Mouse (Mus musculus) midbrain, embryonic 16.5 days (tissue): ENCODE results near the gene Serinc3. TPM values are rescaled to one million over a fixed set of nuclear protein-coding genes. Genes with fewer than 3 reads are reported as not detected.
"Not testable (repeated sequence)": the region's sequence is repeated elsewhere in the genome, so short reads cannot be mapped to it uniquely, and the experiment has no call there.

Source experiments
- ATAC-seq: fragments of 200-750 bp; cut with Nextera tagmentation; 2 replicates; pipeline ENCODE4 v1.8.0; 2017; ENCODE audit warnings: moderate TSS enrichment
- H3K27ac ChIP-seq: fragments of 300-500 bp; sonication (generic); 2 replicates; pipeline ENCODE4 v1.5.1; 2014; ENCODE audit warnings: mild to moderate bottlenecking, low read length, mixed read lengths
- H3K27me3 ChIP-seq: fragments of 300-500 bp; sonication (generic); 2 replicates; pipeline ENCODE4 v1.6.1; 2014; ENCODE audit warnings: low read depth, low read length, mixed read lengths; ENCODE audit not compliant: control insufficient read depth, insufficient read depth
- H3K36me3 ChIP-seq: fragments of 300-500 bp; sonication (generic); 2 replicates; pipeline ENCODE4 v1.6.1; 2014; ENCODE audit warnings: mild to moderate bottlenecking, low read length, moderate library complexity, mixed read lengths; ENCODE audit not compliant: control insufficient read depth, insufficient read depth
- H3K4me1 ChIP-seq: fragments of 300-500 bp; sonication (generic); 2 replicates; pipeline ENCODE4 v1.6.1; 2014; ENCODE audit warnings: mild to moderate bottlenecking, low read length, mixed read lengths; ENCODE audit not compliant: control insufficient read depth, insufficient read depth
- H3K4me2 ChIP-seq: fragments of 300-500 bp; sonication (generic); 2 replicates; pipeline ENCODE4 v1.6.1; 2014; ENCODE audit warnings: mild to moderate bottlenecking, low read length, mixed read lengths
- H3K4me3 ChIP-seq: fragments of 300-500 bp; sonication (generic); 2 replicates; pipeline ENCODE4 v1.5.1; 2014; ENCODE audit warnings: low read depth, mild to moderate bottlenecking, low read length, moderate library complexity, mixed read lengths
- H3K9ac ChIP-seq: fragments of 300-500 bp; sonication (generic); 2 replicates; pipeline ENCODE4 v1.6.1; 2014; ENCODE audit warnings: low read depth, low read length, mixed read lengths
- H3K9me3 ChIP-seq: fragments of 300-500 bp; sonication (generic); replicated peaks from 2 replicates; pipeline ENCODE4 v1.6.1; 2014; ENCODE audit warnings: mild to moderate bottlenecking, low read length, mixed read lengths; ENCODE audit not compliant: control insufficient read depth, poor library complexity, severe bottlenecking
- WGBS: fragments of 180-500 bp; shearing (Covaris S2); extraction: QIAGEN DNeasy Blood & Tissue Kit; methylation state at CpG from one replicate; pipeline ENCODE4 v1.1.7; 2014; 5-methylcytosine and 5-hydroxymethylcytosine counted together
- polyA plus RNA-seq: library from polyadenylated mRNA; unstranded; fragments of >200 nt; fragmentation: Nextera tagmentation; extraction: Ambion mirVana; gene quantifications from 2 replicates; pipeline ENCODE4 v1.2.1, GENCODE M21; 2015

Serinc3 gene
- polyA plus RNA-seq = 35.6 and 36.4 TPM in 2 replicates

- H3K27me3 ChIP-seq = no peaks in the 10 kb centered on the region
- peaks cover 22% of the 10 kb centered on the region for H3K4me1 ChIP-seq
- H3K9me3 ChIP-seq = no peaks in the 10 kb centered on the region
- no peaks in the 10 kb centered on the region for H3K36me3 ChIP-seq
- H3K9ac ChIP-seq = peak within 1 kb of the TSS; percentile 97
- under 1% methylated on average over 73 of the region's 74 CpGs for WGBS
- peak within 1 kb of the TSS; percentile 81 for H3K4me3 ChIP-seq
- ATAC-seq = peak; percentile 97
- H3K27ac ChIP-seq = peak within 1 kb of the TSS; percentile 95
- peak within 1 kb of the TSS; percentile 81 for H3K4me2 ChIP-seq
These were observed at the start of gene Serinc3 for GRCm38 (mm10) chr2:163644575-163645385. Gene Serinc3, minus strand, starts transcription at chr2:163645131.

- no peak for ATAC-seq
- no peaks in the 10 kb centered on the region for H3K36me3 ChIP-seq
- H3K9me3 ChIP-seq = no peaks in the 10 kb centered on the region
- no peak overlapping the region for H3K4me2 ChIP-seq
- no peak overlapping the region for H3K9ac ChIP-seq
- H3K4me1 ChIP-seq = peaks cover 8% of the 10 kb centered on the region
- H3K4me3 ChIP-seq = no peak overlapping the region
- 77% methylated on average over 9 of the region's 9 CpGs for WGBS
- no peak overlapping the region; the same call in 1 of the 2 replicates for H3K27ac ChIP-seq
- no peaks in the 10 kb centered on the region for H3K27me3 ChIP-seq
These were observed 48.9 kb upstream of the Serinc3 start for GRCm38 (mm10) chr2:163693716-163694314.

- Histone ChIP-seq H3K9ac (no peak overlapping the region), H3K27me3 (no peaks in the 10 kb centered on the region), H3K4me3 (no peak overlapping the region), H3K4me1 (peaks cover 8% of the 10 kb centered on the region), H3K36me3 (no peaks in the 10 kb centered on the region), H3K9me3 (no peaks in the 10 kb centered on the region), H3K27ac (no peak overlapping the region), H3K4me2 (no peak overlapping the region)
- WGBS = 89% methylated on average over 3 of the region's 3 CpGs
- ATAC-seq = no peak
These were observed 48.1 kb upstream of the Serinc3 start for GRCm38 (mm10) chr2:163692873-163693612.

- H3K4me3 ChIP-seq = no peak overlapping the region
- H3K9me3 ChIP-seq = no peaks in the 10 kb centered on the region
- no peak for ATAC-seq
- H3K4me1 ChIP-seq = peaks cover 8% of the 10 kb centered on the region; the same call in 1 of the 2 replicates
- no peaks in the 10 kb centered on the region for H3K27me3 ChIP-seq
- no peak overlapping the region for H3K9ac ChIP-seq
- 97% methylated on average over 6 of the region's 6 CpGs for WGBS
- no peak overlapping the region for H3K4me2 ChIP-seq
- no peak overlapping the region for H3K27ac ChIP-seq
- H3K36me3 ChIP-seq = no peaks in the 10 kb centered on the region
These were observed 47.1 kb upstream of the Serinc3 start for GRCm38 (mm10) chr2:163691846-163692605.

- no peak overlapping the region for H3K9ac ChIP-seq
- H3K4me2 ChIP-seq = no peak overlapping the region
- no peak overlapping the region for H3K4me3 ChIP-seq
- H3K4me1 ChIP-seq = peaks cover 12% of the 10 kb centered on the region
- 0 out of 2 replicates have a peak, but pooled peaks have one; percentile 11 for ATAC-seq
- no peaks in the 10 kb centered on the region for H3K9me3 ChIP-seq
- no peak overlapping the region for H3K27ac ChIP-seq
- no peaks in the 10 kb centered on the region for H3K36me3 ChIP-seq
- WGBS = 55% methylated on average over 8 of the region's 8 CpGs
- no peaks in the 10 kb centered on the region for H3K27me3 ChIP-seq
These were observed 45.7 kb upstream of the Serinc3 start for GRCm38 (mm10) chr2:163690409-163691304.

GRCm38 (mm10) chr2:163689771-163690170 lies 44.8 kb upstream of the Serinc3 start:
- H3K4me3 ChIP-seq = no peak overlapping the region
- no peaks in the 10 kb centered on the region for H3K9me3 ChIP-seq
- H3K27me3 ChIP-seq = no peaks in the 10 kb centered on the region
- no peak for ATAC-seq
- H3K36me3 ChIP-seq = no peaks in the 10 kb centered on the region
- H3K4me1 ChIP-seq = peaks cover 17% of the 10 kb centered on the region
- no peak overlapping the region for H3K27ac ChIP-seq
- WGBS = 80% methylated on average over 3 of the region's 3 CpGs
- no peak overlapping the region for H3K9ac ChIP-seq
- no peak overlapping the region for H3K4me2 ChIP-seq

- H3K36me3 ChIP-seq, ATAC-seq, H3K4me2 ChIP-seq, H3K27ac ChIP-seq, H3K9me3 ChIP-seq, H3K4me3 ChIP-seq, H3K27me3 ChIP-seq, H3K9ac ChIP-seq: not testable (repeated sequence)
- peaks cover 17% of the 10 kb centered on the region for H3K4me1 ChIP-seq
- WGBS = 100% methylated on average over 1 of the region's 1 CpGs
These were observed 43.4 kb upstream of the Serinc3 start for GRCm38 (mm10) chr2:163688377-163688776.

GRCm38 (mm10) chr2:163686886-163687285 lies 42.0 kb upstream of the Serinc3 start:
- H3K4me1 ChIP-seq = peaks cover 15% of the 10 kb centered on the region
- no peaks in the 10 kb centered on the region for H3K9me3 ChIP-seq
- 81% methylated on average over 3 of the region's 3 CpGs for WGBS
- H3K27me3 ChIP-seq = no peaks in the 10 kb centered on the region
- H3K36me3 ChIP-seq = no peaks in the 10 kb centered on the region
- H3K27ac ChIP-seq = no peak overlapping the region
- ATAC-seq = no peak
- no peak overlapping the region for H3K4me3 ChIP-seq
- no peak overlapping the region for H3K9ac ChIP-seq
- H3K4me2 ChIP-seq = no peak overlapping the region
